23 mouse cellular contexts compared by ENCODE assay signal in genomic region chr17:62054801-62055200, GRCm38 (mm10).
DNase-seq lines count a peak whose midpoint lies in the region; ATAC-seq and TF ChIP-seq lines count a peak whose summit lies in the region.
"Had no signal": no experiment of that assay in that cellular context is flagged by ENCODE, and none has a peak within 500 bp of the region (broad histone marks: within the 10 kb centered on the region; RNA-seq: fewer than 3 reads in every experiment).

No protein-coding gene starts in this region.

- H3K4me3 ChIP-seq in stomach, postnatal 0 days (ENCODE audit: low read depth, low read length): no peak overlapping the region
- H3K4me3 ChIP-seq: forebrain, embryonic 10.5 days; heart, embryonic 12.5 days; hindbrain, embryonic 13.5 days; limb, embryonic 13.5 days; liver, embryonic 13.5 days; midbrain, embryonic 10.5 days had no signal

- no peaks in the 10 kb centered on the region for H3K27me3 ChIP-seq in stomach, postnatal 0 days (ENCODE audit: control insufficient read depth, insufficient read depth, low read length)
- H3K27me3 ChIP-seq: CH12.LX; heart, embryonic 12.5 days; hindbrain, embryonic 13.5 days; limb, embryonic 13.5 days; liver, embryonic 13.5 days had no signal

- no peak overlapping the region for H3K27ac ChIP-seq in stomach, postnatal 0 days (replicated peaks)
- H3K27ac ChIP-seq: forebrain, embryonic 10.5 days; hindbrain, embryonic 13.5 days; limb, embryonic 13.5 days; liver, embryonic 13.5 days; macrophage; midbrain, embryonic 10.5 days had no signal

- H3K9ac ChIP-seq in stomach, postnatal 0 days (ENCODE audit: low read length): no peak overlapping the region
- H3K9ac ChIP-seq: heart, embryonic 12.5 days; hindbrain, embryonic 13.5 days; limb, embryonic 13.5 days; liver, embryonic 13.5 days; lung, embryonic 14.5 days had no signal

- H3K9me3 ChIP-seq in stomach, postnatal 0 days (ENCODE audit: control insufficient read depth, low read length): no peaks in the 10 kb centered on the region
- H3K9me3 ChIP-seq: forebrain, embryonic 10.5 days; heart, embryonic 12.5 days; hindbrain, embryonic 13.5 days; limb, embryonic 13.5 days; liver, embryonic 13.5 days; midbrain, embryonic 10.5 days had no signal

- 32% methylated on average over 6 of the region's 6 CpGs for WGBS in stomach, postnatal 0 days

- no peak overlapping the region for H3K4me2 ChIP-seq in stomach, postnatal 0 days (replicated peaks; ENCODE audit: low read depth)
- H3K4me2 ChIP-seq: heart, embryonic 12.5 days; hindbrain, embryonic 13.5 days; limb, embryonic 13.5 days; liver, embryonic 13.5 days; lung, embryonic 14.5 days had no signal

- ATAC-seq in stomach, postnatal 0 days (ENCODE audit: low FRiP score, low TSS enrichment): peak; percentile 71
- ATAC-seq: inflammation-experienced regulatory T-cells, adult 6 months had no signal

- DNase-seq in adrenal gland, adult (ENCODE audit: inconsistent age in 2 of 2, low spot score in 1 of 2): peak; percentile 51 to 84
- DNase-seq in adrenal gland, postnatal 4 days (ENCODE audit: low spot score in 2 of 2): no peak
- DNase-seq in urinary bladder, postnatal 14 days (ENCODE audit: low spot score): peak; percentile 6
- no peak for DNase-seq in urinary bladder, adult 2 months (ENCODE audit: low spot score)
- peak; percentile 4 for DNase-seq in adrenal gland, postnatal 25 days
- peak; percentile 22 for DNase-seq in stomach, postnatal 0 days (ENCODE audit: low spot score)
- no peak for DNase-seq in spleen, postnatal 10 days (ENCODE audit: low spot score in 2 of 2)
- no peak for DNase-seq in layer of hippocampus, postnatal 25 days (ENCODE audit: extremely low spot score in 1 of 2, low spot score in 1 of 2)
- DNase-seq: cerebellum, postnatal 14 days; embryo, embryonic 11 days; kidney, postnatal 25 days; liver, embryonic 13.5 days; lung, embryonic 14.5 days; retina, postnatal 1 day; right cerebral cortex, postnatal 4 days had no signal

- H3K36me3 ChIP-seq in stomach, postnatal 0 days (ENCODE audit: control insufficient read depth, insufficient read depth, low read length): no peaks in the 10 kb centered on the region
- H3K36me3 ChIP-seq: forebrain, embryonic 10.5 days; heart, embryonic 12.5 days; hindbrain, embryonic 13.5 days; limb, embryonic 13.5 days; liver, embryonic 13.5 days; midbrain, embryonic 10.5 days had no signal

- no peak for TF ChIP-seq CTCF in stomach, postnatal 0 days (IDR thresholded peaks at IDR 0.05; ENCODE audit: low read depth)

- TF ChIP-seq EP300 in stomach, postnatal 0 days (optimal IDR thresholded peaks at IDR 0.05): no peak

- no peaks in the 10 kb centered on the region for H3K4me1 ChIP-seq in stomach, postnatal 0 days (replicated peaks; ENCODE audit: control insufficient read depth, insufficient read depth)
- H3K4me1 ChIP-seq: forebrain, embryonic 10.5 days; heart, embryonic 12.5 days; hindbrain, embryonic 13.5 days; limb, embryonic 13.5 days; liver, embryonic 13.5 days; midbrain, embryonic 10.5 days had no signal

Comparison
In these comparisons a context has a peak if more than half of its experiments do, and no peak if none do; other contexts are left out.
1. DNase-seq: peak in adrenal gland, adult (2 of 2), urinary bladder, postnatal 14 days (single experiment), adrenal gland, postnatal 25 days (single experiment) and stomach, postnatal 0 days (single experiment); none in adrenal gland, postnatal 4 days (0 of 2), urinary bladder, adult 2 months (single experiment), spleen, postnatal 10 days (0 of 2) and layer of hippocampus, postnatal 25 days (0 of 2).